9 mouse cellular contexts compared by ENCODE assay signal in the genomic region with DNA sequence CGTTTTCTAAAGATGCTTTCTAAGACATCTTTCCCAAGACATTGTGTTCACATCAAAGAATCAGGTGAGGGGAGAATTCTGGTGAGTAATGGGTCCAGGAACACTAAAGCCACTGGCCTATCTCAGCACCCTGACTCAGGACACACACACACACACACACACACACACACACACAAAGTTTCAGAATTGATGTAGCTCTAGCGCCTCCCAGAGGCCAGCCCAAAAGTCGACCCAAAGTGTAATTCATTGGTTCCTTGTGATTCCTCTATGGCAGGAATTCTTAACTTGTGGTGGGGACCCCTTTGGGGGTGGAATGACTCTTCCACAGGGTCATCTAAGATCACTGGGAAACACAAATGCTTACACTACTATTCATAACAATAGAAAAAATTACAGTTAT. TPM values are rescaled to one million over a fixed set of nuclear protein-coding genes. Genes with fewer than 3 reads are reported as not detected.
DNase-seq lines count a peak whose midpoint lies in the region; ATAC-seq lines count a peak whose summit lies in the region.
"Had no signal": no experiment of that assay in that cellular context is flagged by ENCODE, and none has a peak within 500 bp of the region (broad histone marks: within the 10 kb centered on the region; RNA-seq: fewer than 3 reads in every experiment).

No protein-coding gene starts in this region.

- no peak overlapping the region for H3K4me2 ChIP-seq in neural tube, embryonic 15.5 days

- no peaks in the 10 kb centered on the region for H3K36me3 ChIP-seq in heart, embryonic 10.5 days
- H3K36me3 ChIP-seq in neural tube, embryonic 15.5 days: peaks cover 7% of the 10 kb centered on the region; the same call in 1 of the 2 replicates

- intact Hi-C loops in heart, postnatal 10 days (cut with DNase I): loop anchor here (5.0 kb wide), 1 partner anchor 122 kb away; the partner anchor contains the start of gene Eml2

- no peaks in the 10 kb centered on the region for H3K9me3 ChIP-seq in heart, embryonic 10.5 days
- no peaks in the 10 kb centered on the region for H3K9me3 ChIP-seq in neural tube, embryonic 15.5 days (replicated peaks)

- H3K27ac ChIP-seq in heart, embryonic 10.5 days: no peak overlapping the region
- H3K27ac ChIP-seq in neural tube, embryonic 15.5 days (replicated peaks): no peak overlapping the region

- 25% methylated on average over 3 of the region's 3 CpGs for whole genome bisulfite sequencing in heart, embryonic 10.5 days
- WGBS in neural tube, embryonic 15.5 days: 19% methylated on average over 3 of the region's 3 CpGs

- peaks cover 28% of the 10 kb centered on the region for H3K27me3 ChIP-seq in heart, embryonic 10.5 days (ENCODE audit: insufficient read depth, poor library complexity, severe bottlenecking)
- H3K27me3 ChIP-seq in neural tube, embryonic 15.5 days (replicated peaks): peaks cover 24% of the 10 kb centered on the region

- peaks cover 17% of the 10 kb centered on the region for H3K4me1 ChIP-seq in heart, embryonic 10.5 days
- peaks cover 29% of the 10 kb centered on the region for H3K4me1 ChIP-seq in neural tube, embryonic 15.5 days

- H3K9ac ChIP-seq in neural tube, embryonic 15.5 days (replicated peaks): no peak overlapping the region

- peak; percentile 45 to 74 for DNase-seq in heart, postnatal 10 days
- no peak for DNase-seq in heart, embryonic 10.5 days (ENCODE audit: low spot score)
- peak; percentile 47 for DNase-seq in neural tube, embryonic 10.5 days (ENCODE audit: extremely low spot score, low spot score)
- DNase-seq in brain, adult 2 months (ENCODE audit: low read depth, low spot score): peak; percentile 86
- peak; percentile 63 for DNase-seq in lung, postnatal 14 days
- no peak for DNase-seq in thymus, adult 18-20 months

- H3K4me3 ChIP-seq in heart, embryonic 10.5 days: no peak overlapping the region
- no peak overlapping the region for H3K4me3 ChIP-seq in neural tube, embryonic 15.5 days (replicated peaks)

- no peak for ATAC-seq in neural tube, embryonic 15.5 days (ENCODE audit: low FRiP score)
- no peak for ATAC-seq in activated CD4-positive, CD25-positive, alpha-beta regulatory T cell, adult 4 months

RNA-seq across cellular contexts. Expression of gene Fosb, which starts 10.7 kb away (rescaled TPM):
- total RNA-seq in heart, postnatal 10 days (2021): under 1 TPM; 0.48 to 0.60 TPM
- 0.24 and 0.27 TPM in 2 replicates for polyA plus RNA-seq in heart, embryonic 10.5 days (2016; fragmentation: Nextera tagmentation; extraction: Ambion mirVana)
- polyA plus RNA-seq in neural tube, embryonic 15.5 days (2015; fragmentation: Nextera tagmentation; extraction: Ambion mirVana): 0.09 and 0.18 TPM in 2 replicates
- 1 to 10 TPM in 1 of 2 experiments, under 1 TPM in 1; 0.79 to 1.1 TPM for polyA plus RNA-seq in activated CD4-positive, CD25-positive, alpha-beta regulatory T cell, adult 4 months (2017; shearing (Covaris generic))

RNA-seq across cellular contexts. Expression of gene Rtn2, which starts 16.8 kb away (rescaled TPM):
- total RNA-seq in heart, postnatal 10 days (2021): 10 to 100 TPM; 67.9 to 82.8 TPM
- polyA plus RNA-seq in heart, embryonic 10.5 days (2016; fragmentation: Nextera tagmentation; extraction: Ambion mirVana): 22.4 and 26.0 TPM in 2 replicates
- 105 and 121 TPM in 2 replicates for polyA plus RNA-seq in neural tube, embryonic 15.5 days (2015; fragmentation: Nextera tagmentation; extraction: Ambion mirVana)
- not detected for polyA plus RNA-seq in activated CD4-positive, CD25-positive, alpha-beta regulatory T cell, adult 4 months (2017; shearing (Covaris generic))

RNA-seq across cellular contexts. Expression of gene Ppm1n, which starts 19.3 kb away (rescaled TPM):
- total RNA-seq in heart, postnatal 10 days (2021): under 1 TPM in 1 of 2 experiments, not detected in 1; 0.67 TPM
- 0.13 TPM in 1 of 2 replicates, not detected in the other for polyA plus RNA-seq in heart, embryonic 10.5 days (2016; fragmentation: Nextera tagmentation; extraction: Ambion mirVana)
- 1.3 TPM in 2 replicates for polyA plus RNA-seq in neural tube, embryonic 15.5 days (2015; fragmentation: Nextera tagmentation; extraction: Ambion mirVana)
- polyA plus RNA-seq in activated CD4-positive, CD25-positive, alpha-beta regulatory T cell, adult 4 months (2017; shearing (Covaris generic)): 1 to 10 TPM; 1.1 to 1.2 TPM
- total RNA-seq: heart, postnatal 36 days had no signal

RNA-seq across cellular contexts. Expression of gene Vasp, which starts 27.6 kb away (rescaled TPM):
- total RNA-seq in heart, postnatal 10 days (2021): 10 to 100 TPM; 84.0 to 98.6 TPM
- polyA plus RNA-seq in heart, embryonic 10.5 days (2016; fragmentation: Nextera tagmentation; extraction: Ambion mirVana): 99.0 and 112 TPM in 2 replicates
- polyA plus RNA-seq in neural tube, embryonic 15.5 days (2015; fragmentation: Nextera tagmentation; extraction: Ambion mirVana): 40.9 and 55.5 TPM in 2 replicates
- 100 to 1,000 TPM in 1 of 2 experiments, 10 to 100 TPM in 1; 96.0 to 113 TPM for polyA plus RNA-seq in activated CD4-positive, CD25-positive, alpha-beta regulatory T cell, adult 4 months (2017; shearing (Covaris generic))

RNA-seq across cellular contexts. Expression of gene Ercc1, which starts 45.4 kb away (rescaled TPM):
- total RNA-seq in heart, postnatal 10 days (2021): 10 to 100 TPM; 40.1 to 43.2 TPM
- 74.0 and 84.2 TPM in 2 replicates for polyA plus RNA-seq in heart, embryonic 10.5 days (2016; fragmentation: Nextera tagmentation; extraction: Ambion mirVana)
- 78.5 and 93.5 TPM in 2 replicates for polyA plus RNA-seq in neural tube, embryonic 15.5 days (2015; fragmentation: Nextera tagmentation; extraction: Ambion mirVana)
- polyA plus RNA-seq in activated CD4-positive, CD25-positive, alpha-beta regulatory T cell, adult 4 months (2017; shearing (Covaris generic)): 10 to 100 TPM; 61.1 to 72.3 TPM

Comparison
In these comparisons a context has a peak if more than half of its experiments do, and no peak if none do; other contexts are left out.
1. DNase-seq: peak in heart, postnatal 10 days (2 of 2), neural tube, embryonic 10.5 days (single experiment), brain, adult 2 months (single experiment) and lung, postnatal 14 days (single experiment); none in heart, embryonic 10.5 days (single experiment) and thymus, adult 18-20 months (0 of 2).
2. RNA of gene Rtn2, which starts 16.8 kb away (polyA plus RNA-seq): 105 to 121 TPM in neural tube, embryonic 15.5 days and 22.4 to 26.0 TPM in heart, embryonic 10.5 days; not detected in activated CD4-positive, CD25-positive, alpha-beta regulatory T cell, adult 4 months; every median in the first group is over 10 times any median in the second.